Mouse (Mus musculus): ENCODE measurements around the gene Psma3.

DNA sequence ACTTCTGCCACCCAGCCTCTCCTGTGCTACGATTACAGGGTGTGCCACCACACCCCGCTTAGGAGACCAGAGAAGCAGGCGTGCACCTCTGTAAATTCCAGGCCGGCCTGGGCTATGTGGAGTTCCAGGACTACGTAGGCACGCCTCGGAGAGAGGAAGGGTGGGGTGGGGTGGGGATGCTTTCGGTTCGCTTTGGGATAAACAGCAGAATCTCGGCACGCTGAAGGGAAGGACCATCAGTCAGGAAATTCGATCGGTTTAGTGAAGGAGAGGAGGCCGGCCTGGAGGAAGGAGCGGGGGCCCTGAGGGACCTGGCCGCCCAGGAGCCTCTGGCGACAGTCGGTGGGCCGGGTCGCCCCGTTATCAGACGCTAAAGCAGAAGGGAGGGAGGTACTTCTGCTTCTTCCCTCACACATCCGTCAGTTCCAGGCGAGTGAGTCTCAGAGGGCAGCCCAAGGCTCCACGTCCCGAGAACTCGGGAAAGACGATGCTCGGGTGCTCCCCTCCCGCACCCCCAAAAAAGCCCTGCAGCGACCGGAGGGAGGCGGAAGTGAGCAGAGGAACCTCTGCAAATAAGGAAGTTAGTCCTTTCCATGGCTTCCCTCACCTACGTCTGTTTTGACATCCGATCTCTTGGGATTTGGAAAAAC, 6.2 kb upstream of the Psma3 start:
- TF ChIP-seq USF1 (IDR thresholded peaks at IDR 0.05; ENCODE audit: low read depth) (no peak), CTCF (IDR thresholded peaks at IDR 0.05; ENCODE audit: control insufficient read depth, insufficient read depth, insufficient read length) (no peak)
